Mouse (Mus musculus): ENCODE measurements around the gene Rab3b. TPM values are rescaled to one million over a fixed set of nuclear protein-coding genes. Genes with fewer than 3 reads are reported as not detected.

Rab3b gene
- 7.3 and 9.7 TPM in 2 replicates for polyA plus RNA-seq (2014; fragmentation: Nextera tagmentation; extraction: Ambion mirVana)

GRCm38 (mm10) chr4:108878963-108879822 is at the start of gene Rab3b:
TSS of gene Rab3b (plus strand) at chr4:108879063.
- Histone ChIP-seq H3K9me3 (ENCODE audit: control insufficient read depth, low read length) (no peaks in the 10 kb centered on the region), H3K9ac (ENCODE audit: low read depth, low read length) (peak within 1 kb of the TSS; percentile 62), H3K27ac (ENCODE audit: low read depth, low read length) (no peak within 1 kb of the TSS), H3K4me2 (peak within 1 kb of the TSS; percentile 99), H3K36me3 (ENCODE audit: control insufficient read depth, insufficient read depth, low read length) (no peaks in the 10 kb centered on the region), H3K4me3 (ENCODE audit: low read depth, low read length) (peak within 1 kb of the TSS; percentile 62), H3K4me1 (replicated peaks; ENCODE audit: control insufficient read depth, insufficient read depth, low read length) (peaks cover 3% of the 10 kb centered on the region), H3K27me3 (replicated peaks; ENCODE audit: control insufficient read depth, insufficient read depth, low read length) (peaks cover 12% of the 10 kb centered on the region)
- WGBS, result under 1% methylated on average over 46 of the region's 46 CpGs
- DNase-seq (ENCODE audit: low spot score), result peak; percentile 76
- ATAC-seq (replicated peaks; ENCODE audit: low FRiP score), result peak; percentile 95

GRCm38 (mm10) chr4:108830698-108831097 is 48.2 kb upstream of the Rab3b start:
- Histone ChIP-seq H3K36me3 (ENCODE audit: control insufficient read depth, insufficient read depth, low read length) (peaks cover 7% of the 10 kb centered on the region), H3K27ac (ENCODE audit: low read depth, low read length) (no peak overlapping the region), H3K4me3 (ENCODE audit: low read depth, low read length) (no peak overlapping the region), H3K4me2 (no peak overlapping the region), H3K9ac (ENCODE audit: low read depth, low read length) (no peak overlapping the region), H3K27me3 (replicated peaks; ENCODE audit: control insufficient read depth, insufficient read depth, low read length) (no peaks in the 10 kb centered on the region), H3K4me1 (replicated peaks; ENCODE audit: control insufficient read depth, insufficient read depth, low read length) (peaks cover 8% of the 10 kb centered on the region), H3K9me3 (ENCODE audit: control insufficient read depth, low read length) (no peaks in the 10 kb centered on the region)
- DNase-seq (ENCODE audit: low spot score) (no peak), ATAC-seq (replicated peaks; ENCODE audit: low FRiP score) (no peak)
- 94% methylated on average over 1 of the region's 1 CpGs for WGBS

DNA sequence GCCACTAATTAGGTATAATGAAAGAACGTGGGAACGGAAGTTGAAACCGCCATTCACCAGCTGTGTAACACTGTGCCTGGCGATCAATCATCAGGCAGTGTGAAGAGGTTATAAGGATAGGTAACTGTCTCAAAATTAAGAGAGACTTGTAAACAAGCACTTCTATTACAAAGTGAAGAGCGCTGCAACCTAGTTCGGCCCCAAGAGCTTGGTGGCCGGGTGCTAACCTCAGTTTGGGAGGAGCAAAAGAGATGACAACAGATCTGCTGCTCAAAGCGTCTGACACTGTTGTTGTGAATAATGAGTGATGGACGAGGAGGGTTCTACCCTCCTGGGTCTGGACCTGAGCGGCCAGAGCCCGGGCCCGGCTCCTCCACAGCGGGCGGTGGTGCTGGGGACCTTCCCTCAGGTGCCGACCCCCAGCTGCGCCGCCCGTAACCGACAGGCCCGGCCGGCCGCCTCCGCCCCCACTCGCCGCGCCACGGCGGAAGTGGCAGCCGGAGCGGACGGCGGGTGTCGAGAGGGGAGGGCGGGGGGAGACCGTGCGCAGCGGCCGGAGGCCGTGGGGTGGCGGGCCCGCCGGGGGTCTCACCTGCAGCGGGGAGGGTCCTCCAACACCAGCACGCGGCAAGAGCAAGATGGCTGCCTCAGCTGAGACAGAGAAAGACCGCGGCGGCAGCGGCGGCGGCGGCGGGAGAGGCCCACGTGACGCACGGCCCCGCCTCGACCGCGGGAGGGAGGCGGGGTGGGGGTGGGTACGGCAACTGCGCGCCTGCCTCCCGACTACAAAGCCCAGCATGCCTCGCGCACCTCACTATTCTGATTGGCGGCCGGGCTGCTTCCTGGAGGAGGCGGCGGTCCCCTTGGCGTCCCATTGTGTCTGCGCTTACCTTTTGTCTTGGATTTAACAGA is 45.7 kb upstream of the Rab3b start, which contains the start of gene Btf3l4:
TSS of gene Btf3l4 (minus strand) at position 699 of the 912 bp plus-strand sequence.
- peak within 1 kb of the TSS; percentile 98 for H3K9ac ChIP-seq (ENCODE audit: low read depth, low read length)
- WGBS, result under 1% methylated on average over 72 of the region's 73 CpGs
- peak within 1 kb of the TSS; percentile 93 for H3K27ac ChIP-seq (ENCODE audit: low read depth, low read length)
- H3K4me1 ChIP-seq (replicated peaks; ENCODE audit: control insufficient read depth, insufficient read depth, low read length), result peaks cover 9% of the 10 kb centered on the region
- peak within 1 kb of the TSS; percentile 85 for H3K4me2 ChIP-seq
- no peaks in the 10 kb centered on the region for H3K9me3 ChIP-seq (ENCODE audit: control insufficient read depth, low read length)
- H3K4me3 ChIP-seq (ENCODE audit: low read depth, low read length), result peak within 1 kb of the TSS; percentile 95
- DNase-seq (ENCODE audit: low spot score) (peak; percentile 96), ATAC-seq (replicated peaks; ENCODE audit: low FRiP score) (peak; percentile 93)
- H3K27me3 ChIP-seq (replicated peaks; ENCODE audit: control insufficient read depth, insufficient read depth, low read length), result no peaks in the 10 kb centered on the region
- H3K36me3 ChIP-seq (ENCODE audit: control insufficient read depth, insufficient read depth, low read length), result peaks cover 4% of the 10 kb centered on the region

DNA sequence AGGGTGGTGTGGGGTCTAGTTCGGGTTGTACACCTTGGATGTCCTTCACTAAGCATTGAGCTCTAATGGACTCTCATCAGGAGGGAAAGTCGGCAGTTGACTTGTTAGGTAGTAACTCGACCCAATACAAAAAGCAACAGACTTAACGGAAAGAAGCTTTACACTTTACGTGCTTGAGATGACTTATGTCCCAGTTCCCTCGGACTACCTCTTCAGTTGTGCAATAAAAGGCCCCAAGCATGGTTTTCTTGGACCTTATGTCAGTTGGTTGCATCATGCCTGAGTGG is 45.1 kb upstream of the Rab3b start:
- H3K4me2 ChIP-seq, result peak overlapping the region; percentile 85
- 0% methylated on average over 6 of the region's 6 CpGs for WGBS
- DNase-seq (ENCODE audit: low spot score) (no peak), ATAC-seq (replicated peaks; ENCODE audit: low FRiP score) (no peak)
- peaks cover 6% of the 10 kb centered on the region for H3K36me3 ChIP-seq (ENCODE audit: control insufficient read depth, insufficient read depth, low read length)
- peak overlapping the region; percentile 95 for H3K4me3 ChIP-seq (ENCODE audit: low read depth, low read length)
- peaks cover 9% of the 10 kb centered on the region for H3K4me1 ChIP-seq (replicated peaks; ENCODE audit: control insufficient read depth, insufficient read depth, low read length)
- H3K9ac ChIP-seq (ENCODE audit: low read depth, low read length), result peak overlapping the region; percentile 98
- no peaks in the 10 kb centered on the region for H3K27me3 ChIP-seq (replicated peaks; ENCODE audit: control insufficient read depth, insufficient read depth, low read length)
- H3K9me3 ChIP-seq (ENCODE audit: control insufficient read depth, low read length), result no peaks in the 10 kb centered on the region
- H3K27ac ChIP-seq (ENCODE audit: low read depth, low read length), result peak overlapping the region; percentile 93

DNA sequence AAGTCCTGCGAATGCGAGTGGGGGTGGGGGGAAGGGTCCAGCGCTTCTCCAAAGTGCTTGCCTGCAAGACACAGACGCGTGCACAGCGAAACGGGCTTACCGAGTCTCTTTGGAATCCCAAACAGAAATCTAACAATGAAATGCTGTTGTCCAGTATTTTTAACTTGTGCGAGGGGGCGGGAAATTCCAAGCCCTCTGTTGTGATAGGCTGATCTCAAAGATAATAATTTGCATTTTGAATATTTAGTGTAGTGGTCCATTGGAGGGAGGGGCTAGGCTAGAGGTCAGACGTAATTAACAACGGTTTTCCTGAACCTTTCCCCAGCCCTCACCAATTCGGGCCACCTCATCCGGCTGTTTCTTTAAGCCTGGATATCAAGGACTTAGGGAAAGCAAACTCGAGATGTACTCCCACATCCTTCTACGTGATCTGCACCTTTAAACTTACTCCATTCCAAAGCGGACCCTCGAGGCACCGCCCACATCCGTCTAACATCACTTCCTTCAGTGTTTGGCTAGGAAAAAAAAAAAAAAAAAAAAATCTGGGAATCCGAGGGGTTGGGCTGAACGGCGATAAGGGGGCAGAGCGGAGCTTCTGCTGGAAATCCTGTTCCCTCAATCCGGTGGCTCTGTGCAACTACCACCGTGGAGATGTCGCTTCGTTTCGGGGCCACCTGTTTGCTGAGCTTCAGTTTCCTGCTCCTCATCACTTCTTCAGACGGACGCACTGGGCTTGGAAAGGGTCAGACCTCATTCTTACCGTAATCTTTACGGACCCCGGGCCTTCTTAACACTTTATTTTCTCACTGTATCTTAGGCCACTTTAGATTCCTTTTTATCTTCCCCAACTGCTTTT is 44.5 kb upstream of the Rab3b start, which contains the start of gene Txndc12:
TSS of gene Txndc12 (plus strand) at position 487 of the 856 bp plus-strand sequence.
- Histone ChIP-seq H3K9me3 (ENCODE audit: control insufficient read depth, low read length) (no peaks in the 10 kb centered on the region), H3K27me3 (replicated peaks; ENCODE audit: control insufficient read depth, insufficient read depth, low read length) (no peaks in the 10 kb centered on the region), H3K36me3 (ENCODE audit: control insufficient read depth, insufficient read depth, low read length) (peaks cover 6% of the 10 kb centered on the region; the same call in 1 of the 2 replicates), H3K27ac (ENCODE audit: low read depth, low read length) (peak within 1 kb of the TSS; percentile 93), H3K4me3 (ENCODE audit: low read depth, low read length) (peak within 1 kb of the TSS; percentile 95), H3K4me1 (replicated peaks; ENCODE audit: control insufficient read depth, insufficient read depth, low read length) (peaks cover 9% of the 10 kb centered on the region), H3K9ac (ENCODE audit: low read depth, low read length) (peak within 1 kb of the TSS; percentile 98), H3K4me2 (peak within 1 kb of the TSS; percentile 85)
- peak; percentile 73 for ATAC-seq (replicated peaks; ENCODE audit: low FRiP score)
- WGBS, result under 1% methylated on average over 34 of the region's 34 CpGs
- peak; percentile 85 for DNase-seq (ENCODE audit: low spot score)

GRCm38 (mm10) chr4:108834971-108835311 is 43.9 kb upstream of the Rab3b start:
- peaks cover 9% of the 10 kb centered on the region for H3K4me1 ChIP-seq (replicated peaks; ENCODE audit: control insufficient read depth, insufficient read depth, low read length)
- DNase-seq (ENCODE audit: low spot score), result peak; percentile 37
- peak overlapping the region; percentile 93 for H3K27ac ChIP-seq (ENCODE audit: low read depth, low read length)
- no peak for ATAC-seq (replicated peaks; ENCODE audit: low FRiP score)
- peak overlapping the region; percentile 98 for H3K9ac ChIP-seq (ENCODE audit: low read depth, low read length)
- H3K9me3 ChIP-seq (ENCODE audit: control insufficient read depth, low read length), result no peaks in the 10 kb centered on the region
- peak overlapping the region; percentile 95 for H3K4me3 ChIP-seq (ENCODE audit: low read depth, low read length)
- H3K4me2 ChIP-seq, result peak overlapping the region; percentile 85
- WGBS, result under 1% methylated on average over 15 of the region's 15 CpGs
- no peaks in the 10 kb centered on the region for H3K27me3 ChIP-seq (replicated peaks; ENCODE audit: control insufficient read depth, insufficient read depth, low read length)
- H3K36me3 ChIP-seq (ENCODE audit: control insufficient read depth, insufficient read depth, low read length), result peaks cover 5% of the 10 kb centered on the region; the same call in 1 of the 2 replicates

- DNase-seq (ENCODE audit: low spot score) (no peak), ATAC-seq (replicated peaks; ENCODE audit: low FRiP score) (no peak)
- H3K9me3 ChIP-seq (ENCODE audit: control insufficient read depth, low read length), result no peaks in the 10 kb centered on the region
- WGBS, result 62% methylated on average over 3 of the region's 3 CpGs
- peak overlapping the region; percentile 95 for H3K4me3 ChIP-seq (ENCODE audit: low read depth, low read length)
- H3K27me3 ChIP-seq (replicated peaks; ENCODE audit: control insufficient read depth, insufficient read depth, low read length), result no peaks in the 10 kb centered on the region
- peak overlapping the region; percentile 98 for H3K9ac ChIP-seq (ENCODE audit: low read depth, low read length)
- H3K4me1 ChIP-seq (replicated peaks; ENCODE audit: control insufficient read depth, insufficient read depth, low read length), result peaks cover 9% of the 10 kb centered on the region
- peak overlapping the region; percentile 85 for H3K4me2 ChIP-seq
- H3K36me3 ChIP-seq (ENCODE audit: control insufficient read depth, insufficient read depth, low read length), result peaks cover 2% of the 10 kb centered on the region; the same call in 1 of the 2 replicates
- no peak overlapping the region for H3K27ac ChIP-seq (ENCODE audit: low read depth, low read length)
These were observed 43.4 kb upstream of the Rab3b start for GRCm38 (mm10) chr4:108835496-108835895.

GRCm38 (mm10) chr4:108838031-108838430 is 40.8 kb upstream of the Rab3b start:
- H3K9ac ChIP-seq (ENCODE audit: low read depth, low read length), result no peak overlapping the region
- ATAC-seq (replicated peaks; ENCODE audit: low FRiP score) (no peak), DNase-seq (ENCODE audit: low spot score) (no peak)
- peaks cover 2% of the 10 kb centered on the region; the same call in 1 of the 2 replicates for H3K4me1 ChIP-seq (replicated peaks; ENCODE audit: control insufficient read depth, insufficient read depth, low read length)
- no peaks in the 10 kb centered on the region for H3K27me3 ChIP-seq (replicated peaks; ENCODE audit: control insufficient read depth, insufficient read depth, low read length)
- no peak overlapping the region for H3K4me2 ChIP-seq
- peaks cover 2% of the 10 kb centered on the region; the same call in 1 of the 2 replicates for H3K36me3 ChIP-seq (ENCODE audit: control insufficient read depth, insufficient read depth, low read length)
- no peak overlapping the region for H3K4me3 ChIP-seq (ENCODE audit: low read depth, low read length)
- no peaks in the 10 kb centered on the region for H3K9me3 ChIP-seq (ENCODE audit: control insufficient read depth, low read length)
- H3K27ac ChIP-seq (ENCODE audit: low read depth, low read length), result no peak overlapping the region
- WGBS, result 88% methylated on average over 4 of the region's 4 CpGs
